Mouse (Mus musculus): Measurements from ENCODE around the gene Zfp36l2.

Gene Zfp36l2

GRCm38 (mm10) chr17:84177481-84177880 is 10.3 kb downstream of the Zfp36l2 start:
- no peak for DNase-seq (ENCODE audit: low read depth, low spot score)

GRCm38 (mm10) chr17:84176446-84176845 is 11.3 kb downstream of the Zfp36l2 start:
- no peak for DNase-seq (ENCODE audit: low read depth, low spot score)

GRCm38 (mm10) chr17:84175196-84175595 is 12.6 kb downstream of the Zfp36l2 start:
- DNase-seq (ENCODE audit: low read depth, low spot score): no peak

GRCm38 (mm10) chr17:84167377-84167776 is 20.4 kb downstream of the Zfp36l2 start:
- no peak for DNase-seq (ENCODE audit: low read depth, low spot score)

- no peak for DNase-seq (ENCODE audit: low read depth, low spot score)
These were observed 21.4 kb downstream of the Zfp36l2 start for GRCm38 (mm10) chr17:84166135-84166860.

- no peak for DNase-seq (ENCODE audit: low read depth, low spot score)
These were observed 22.0 kb downstream of the Zfp36l2 start for GRCm38 (mm10) chr17:84165735-84166134.

- no peak for DNase-seq (ENCODE audit: low read depth, low spot score)
These were observed 23.6 kb downstream of the Zfp36l2 start for GRCm38 (mm10) chr17:84164146-84164545.

GRCm38 (mm10) chr17:84163066-84163785 is 24.5 kb downstream of the Zfp36l2 start:
- DNase-seq (ENCODE audit: low read depth, low spot score): no peak

GRCm38 (mm10) chr17:84162211-84162760 is 25.5 kb downstream of the Zfp36l2 start:
- no peak for DNase-seq (ENCODE audit: low read depth, low spot score)

GRCm38 (mm10) chr17:84161231-84161854 is 26.4 kb downstream of the Zfp36l2 start:
- no peak for DNase-seq (ENCODE audit: low read depth, low spot score)

- no peak for DNase-seq (ENCODE audit: low read depth, low spot score)
These were observed 28.9 kb downstream of the Zfp36l2 start for GRCm38 (mm10) chr17:84158891-84159290.

GRCm38 (mm10) chr17:84158461-84158795 is 29.3 kb downstream of the Zfp36l2 start:
- no peak for DNase-seq (ENCODE audit: low read depth, low spot score)

- no peak for DNase-seq (ENCODE audit: low read depth, low spot score)
These were observed 29.8 kb downstream of the Zfp36l2 start for GRCm38 (mm10) chr17:84157743-84158460.

- DNase-seq (ENCODE audit: low read depth, low spot score): no peak
These were observed 30.7 kb downstream of the Zfp36l2 start for GRCm38 (mm10) chr17:84156748-84157742.

GRCm38 (mm10) chr17:84156227-84156573 is 31.5 kb downstream of the Zfp36l2 start:
- DNase-seq (ENCODE audit: low read depth, low spot score): no peak

- DNase-seq (ENCODE audit: low read depth, low spot score): no peak
These were observed 32.1 kb downstream of the Zfp36l2 start for GRCm38 (mm10) chr17:84155516-84156226.

- DNase-seq (ENCODE audit: low read depth, low spot score): no peak
These were observed 32.8 kb downstream of the Zfp36l2 start for GRCm38 (mm10) chr17:84155029-84155338.

- no peak for DNase-seq (ENCODE audit: low read depth, low spot score)
These were observed 33.3 kb downstream of the Zfp36l2 start for GRCm38 (mm10) chr17:84154302-84155028.

- no peak for DNase-seq (ENCODE audit: low read depth, low spot score)
These were observed 34.6 kb downstream of the Zfp36l2 start for GRCm38 (mm10) chr17:84152976-84153786.

Data from mesoderm, embryonic 11.5 days (tissue).